Mouse (Mus musculus) cerebellum, adult 2 months (tissue): Measurements from ENCODE around the gene Phf21a. TPM values are rescaled to one million over a fixed set of nuclear protein-coding genes. Genes with fewer than 3 reads are reported as not detected.

Experiments used
- DNase-seq, 2 experiments: peaks; one replicate each; pipeline ENCODE4 v3.0.0; 2021
- H3K27ac ChIP-seq: fragments of 200-500 bp; 2 replicates; pipeline ENCODE4 v1.5.1; 2012; ENCODE audit warnings: low read length, control low read depth, inconsistent platforms; ENCODE audit not compliant: insufficient read depth
- H3K27me3 ChIP-seq: fragments of 200-500 bp; 2 replicates; pipeline ENCODE4 v1.6.1; 2012; ENCODE audit warnings: inconsistent platforms, mild to moderate bottlenecking, low read length, moderate library complexity; ENCODE audit not compliant: control insufficient read depth, insufficient read depth
- H3K4me1 ChIP-seq: fragments of 200-500 bp; 2 replicates; pipeline ENCODE4 v1.6.1; 2011; ENCODE audit warnings: low read length; ENCODE audit not compliant: control insufficient read depth, insufficient read depth
- H3K4me3 ChIP-seq: fragments of 200-500 bp; replicated peaks from 2 replicates; pipeline ENCODE3; 2011; ENCODE audit warnings: mild to moderate bottlenecking, low read depth, low read length, control low read depth; ENCODE audit not compliant: insufficient read depth
- CTCF ChIP-seq: fragments of 200-500 bp; IDR thresholded peaks from 2 replicates; pipeline ENCODE4 v1.5.1; 2011; ENCODE audit warnings: low read depth, mild to moderate bottlenecking, control low read depth, low read length, moderate library complexity, borderline replicate concordance; ENCODE audit not compliant: insufficient read depth
- POLR2A ChIP-seq: fragments of 200-500 bp; IDR thresholded peaks from 2 replicates; pipeline ENCODE4 v1.6.1; 2011; ENCODE audit warnings: low read length, control low read depth, borderline replicate concordance; ENCODE audit not compliant: insufficient read depth
- WGBS: fragments of 180-500 bp; shearing (Covaris S2); methylation state at CpG from one replicate; pipeline ENCODE4 v1.1.7; 2018; 5-methylcytosine and 5-hydroxymethylcytosine counted together
- polyA plus RNA-seq: library from polyadenylated mRNA; depleted of rRNA; stranded (reverse); fragments of >200 nt; gene quantifications from 2 replicates; pipeline ENCODE4 v1.2.3, GENCODE M21; 2012

Phf21a gene
- polyA plus RNA-seq, 1 experiment, result 60.4 TPM

DNA sequence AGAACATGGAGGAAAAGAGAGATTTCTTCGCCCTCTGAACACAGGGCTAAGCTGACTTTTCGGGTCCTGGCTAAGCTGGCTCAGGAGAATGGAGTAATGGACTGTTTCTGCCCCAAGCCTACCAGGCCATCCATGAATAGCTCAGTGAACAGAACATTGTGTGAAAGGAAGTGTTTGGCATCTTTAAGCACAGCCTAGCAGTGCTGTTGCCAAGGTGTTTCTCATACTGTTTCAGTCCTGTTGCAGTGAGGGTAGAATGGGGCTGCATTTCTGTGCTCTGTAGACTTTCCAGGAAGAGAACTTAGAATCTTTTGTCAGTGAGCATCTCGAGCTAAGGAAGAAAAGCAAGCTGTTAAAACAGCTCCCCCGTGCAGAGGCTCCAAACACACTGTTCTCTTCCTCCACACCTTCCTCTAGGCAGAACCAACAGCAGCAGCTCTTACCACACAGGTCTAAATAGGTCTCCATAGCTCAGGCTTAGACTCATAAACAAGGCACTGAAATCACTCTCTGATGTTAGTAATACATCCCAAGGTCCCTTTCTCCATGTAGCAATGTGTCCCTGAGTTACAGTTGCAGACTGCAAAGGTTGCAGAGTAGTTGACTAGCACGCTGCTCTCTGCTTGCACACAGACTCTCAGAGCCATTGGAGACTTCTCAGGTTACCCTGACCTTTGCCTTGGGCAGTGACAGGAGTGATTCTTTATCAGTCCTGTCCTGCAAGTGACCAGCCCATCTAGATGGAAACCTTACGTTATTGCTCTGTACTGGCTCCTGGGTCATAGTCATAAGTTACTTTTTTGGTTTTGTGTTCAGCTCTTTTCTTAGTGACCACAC, 256.9 kb downstream of the Phf21a start:
- WGBS, result 91% methylated on average over 6 of the region's 6 CpGs
- DNase-seq, result no peak
- H3K27ac ChIP-seq, result no peak overlapping the region
- TF ChIP-seq POLR2A, result no peak
- no peak for TF ChIP-seq CTCF
- H3K27me3 ChIP-seq, result no peaks in the 10 kb centered on the region
- H3K4me3 ChIP-seq, result no peak overlapping the region
- H3K4me1 ChIP-seq, result no peaks in the 10 kb centered on the region

DNA sequence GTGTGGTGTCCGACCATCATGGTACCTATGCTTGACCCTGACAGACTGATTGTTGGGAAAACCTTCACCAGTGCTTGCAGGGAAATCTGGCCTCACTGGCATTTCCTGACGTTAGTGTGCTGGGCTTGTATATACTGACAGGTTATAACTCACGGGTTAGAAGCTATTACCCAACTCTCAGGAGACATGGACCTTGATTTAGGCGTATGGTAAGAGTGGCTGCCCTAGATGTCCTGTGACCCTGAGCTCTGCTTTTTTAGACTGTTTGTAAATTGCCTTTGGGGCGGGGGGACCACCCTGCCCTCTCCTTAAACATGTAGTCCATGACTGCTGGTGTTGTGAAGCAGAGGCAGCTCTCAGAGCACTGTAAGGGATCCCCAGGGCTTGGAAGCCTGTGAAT, 257.8 kb downstream of the Phf21a start:
- DNase-seq, result no peak
- no peak overlapping the region for H3K27ac ChIP-seq
- TF ChIP-seq POLR2A, result no peak
- no peak for TF ChIP-seq CTCF
- WGBS, result 86% methylated on average over 5 of the region's 5 CpGs
- no peak overlapping the region for H3K4me3 ChIP-seq
- H3K4me1 ChIP-seq, result no peaks in the 10 kb centered on the region
- no peaks in the 10 kb centered on the region for H3K27me3 ChIP-seq

DNA sequence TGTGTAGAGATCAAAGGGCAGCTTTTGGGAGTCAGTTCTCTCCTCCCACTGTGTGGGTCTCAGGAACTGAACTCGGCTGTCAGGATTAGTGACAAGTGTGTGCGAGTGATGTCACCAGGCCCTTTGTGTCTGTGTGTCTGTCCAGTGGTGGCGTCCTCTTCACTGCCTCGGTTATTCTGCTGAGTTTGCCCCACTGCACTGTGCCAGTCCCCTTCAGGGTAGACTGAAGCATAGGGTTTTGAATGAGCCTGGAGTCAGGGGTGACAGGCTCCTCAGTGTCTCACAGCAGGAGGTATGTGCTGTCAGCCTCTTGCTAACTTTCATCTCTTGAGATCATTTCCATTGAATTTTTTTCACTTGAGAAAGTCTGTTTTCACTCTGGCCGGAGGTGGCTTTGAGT, 260.5 kb downstream of the Phf21a start:
- no peaks in the 10 kb centered on the region for H3K27me3 ChIP-seq
- no peak for TF ChIP-seq CTCF
- TF ChIP-seq POLR2A, result no peak
- WGBS, result 41% methylated on average over 5 of the region's 5 CpGs
- no peak overlapping the region for H3K4me3 ChIP-seq
- H3K4me1 ChIP-seq, result no peaks in the 10 kb centered on the region
- no peak overlapping the region for H3K27ac ChIP-seq
- no peak for DNase-seq

DNA sequence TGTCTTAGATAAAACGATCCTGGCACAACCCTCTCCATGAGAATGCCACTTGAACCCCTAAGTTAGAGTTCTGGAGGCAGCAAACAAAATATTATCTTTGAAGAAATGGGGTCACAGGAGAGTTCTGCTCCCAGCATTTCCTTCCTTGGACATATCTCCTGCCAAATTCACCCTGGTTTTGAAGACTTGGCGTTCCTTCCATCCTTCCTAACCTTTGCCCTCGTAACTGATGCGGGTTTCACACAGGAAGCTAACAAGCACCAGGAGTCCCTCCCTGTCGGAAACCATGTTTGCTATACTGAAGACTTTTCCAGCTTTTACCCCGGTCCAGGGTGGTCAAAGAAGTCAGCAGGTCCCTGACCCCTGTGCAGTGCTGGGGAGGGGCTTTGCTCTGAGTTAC, 261.3 kb downstream of the Phf21a start:
- Histone ChIP-seq H3K4me3 (no peak overlapping the region), H3K4me1 (peaks cover 2% of the 10 kb centered on the region; the same call in 1 of the 2 replicates), H3K27me3 (no peaks in the 10 kb centered on the region), H3K27ac (no peak overlapping the region)
- no peak for TF ChIP-seq CTCF
- TF ChIP-seq POLR2A, result no peak
- 61% methylated on average over 6 of the region's 6 CpGs for WGBS
- no peak for DNase-seq

DNA sequence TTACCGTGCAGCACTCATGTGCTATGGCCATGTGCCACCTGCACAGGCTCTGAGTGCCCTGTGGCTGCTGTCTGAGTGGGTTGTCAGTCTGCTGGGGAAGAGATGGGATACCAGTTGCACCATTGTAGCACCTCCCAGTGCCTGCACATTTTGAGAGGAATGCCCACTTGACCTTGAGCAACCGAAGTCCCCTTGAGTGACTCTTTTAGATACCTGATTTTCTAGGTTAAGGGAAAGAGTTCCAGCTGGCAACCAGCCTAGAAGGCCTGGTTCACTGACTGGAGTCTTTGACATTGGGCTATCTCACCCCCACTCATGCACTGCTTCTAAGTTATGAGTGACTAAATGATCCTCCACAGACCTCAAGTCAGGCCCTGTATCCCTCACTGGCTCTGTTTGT, 266.4 kb downstream of the Phf21a start:
- no peak overlapping the region for H3K27ac ChIP-seq
- no peak overlapping the region for H3K4me3 ChIP-seq
- peaks cover 11% of the 10 kb centered on the region for H3K4me1 ChIP-seq
- TF ChIP-seq CTCF (no peak), POLR2A (no peak)
- 21% methylated on average over 2 of the region's 2 CpGs for WGBS
- DNase-seq, result peak; percentile 25 to 35
- H3K27me3 ChIP-seq, result no peaks in the 10 kb centered on the region

DNA sequence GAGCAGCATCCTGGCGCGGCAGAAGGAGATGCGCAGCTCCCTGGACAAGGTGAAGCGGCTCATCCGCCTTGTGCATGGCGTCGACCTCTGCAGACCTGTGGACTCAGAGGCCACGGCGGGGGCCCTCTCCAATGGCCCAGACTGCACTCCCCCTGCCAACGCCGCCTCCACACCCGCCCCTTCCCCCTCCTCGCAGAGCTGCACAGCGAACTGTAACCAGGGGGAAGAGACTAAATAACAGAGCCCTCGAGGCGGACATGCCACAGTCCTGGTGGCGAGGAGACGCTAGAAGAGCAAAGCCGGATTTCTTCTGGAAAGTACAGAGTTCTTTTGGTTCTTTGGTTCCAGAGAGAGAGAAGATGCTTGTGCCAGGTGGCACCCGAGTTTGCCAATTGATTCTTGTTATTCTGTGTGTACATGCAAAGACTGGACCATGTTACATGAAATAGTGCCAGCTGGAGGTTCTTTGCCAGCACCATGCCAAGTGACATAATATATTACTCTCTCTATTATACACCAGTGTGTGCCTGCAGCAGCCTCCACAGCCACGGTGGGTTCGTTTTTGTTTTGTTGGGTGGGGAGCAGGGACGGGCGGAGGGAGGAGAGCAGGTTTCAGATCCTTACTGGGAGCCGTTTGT, 267.4 kb downstream of the Phf21a start:
- WGBS, result 35% methylated on average over 25 of the region's 25 CpGs
- TF ChIP-seq POLR2A, result no peak
- no peak for TF ChIP-seq CTCF
- peak; percentile 38 to 43 for DNase-seq
- H3K27me3 ChIP-seq, result no peaks in the 10 kb centered on the region
- no peak overlapping the region for H3K4me3 ChIP-seq
- peaks cover 11% of the 10 kb centered on the region for H3K4me1 ChIP-seq
- no peak overlapping the region for H3K27ac ChIP-seq

DNA sequence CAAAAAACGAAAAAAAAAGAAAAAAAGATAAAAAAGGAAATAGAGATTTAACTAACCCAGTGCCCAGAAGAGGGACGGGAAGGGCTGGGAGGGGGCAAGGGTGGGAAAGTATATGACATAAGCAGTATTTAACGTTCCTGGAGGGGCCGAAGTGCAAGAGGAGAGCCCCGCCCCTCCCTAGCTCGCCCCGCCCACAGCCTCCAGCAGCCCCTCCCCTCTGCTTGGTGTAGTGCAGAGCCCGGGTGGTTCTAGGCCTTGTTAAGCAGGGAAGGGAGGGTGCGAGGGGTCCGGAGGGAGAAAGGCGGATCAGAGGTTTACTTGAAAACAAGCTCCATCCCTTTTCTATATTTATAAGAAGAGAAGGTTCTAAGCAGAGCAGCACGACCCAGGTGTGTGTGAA, 268.0 kb downstream of the Phf21a start:
- DNase-seq, result no peak
- 46% methylated on average over 12 of the region's 12 CpGs for WGBS
- H3K4me1 ChIP-seq, result peaks cover 11% of the 10 kb centered on the region
- no peak overlapping the region for H3K27ac ChIP-seq
- no peak for TF ChIP-seq POLR2A
- no peak for TF ChIP-seq CTCF
- no peak overlapping the region for H3K4me3 ChIP-seq
- H3K27me3 ChIP-seq, result no peaks in the 10 kb centered on the region

DNA sequence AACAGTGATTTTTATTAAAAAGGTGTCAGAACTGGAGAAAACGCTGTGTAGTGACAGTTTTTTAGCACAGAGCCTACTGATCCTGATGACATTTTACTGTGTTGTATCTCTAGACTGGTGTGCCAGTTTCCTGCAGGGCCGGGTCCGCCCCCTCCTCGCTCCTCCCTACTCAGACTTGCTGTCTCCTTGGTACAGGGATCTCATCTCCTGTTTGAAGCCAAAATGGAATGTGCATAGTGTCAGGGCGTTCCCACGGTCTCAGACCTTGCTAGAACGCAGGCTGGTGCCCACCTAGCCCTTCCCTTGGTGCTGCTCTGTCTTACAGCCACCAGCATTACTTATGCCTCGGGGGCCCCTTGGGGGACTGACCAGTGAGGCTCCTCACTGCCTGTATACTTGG, 268.9 kb downstream of the Phf21a start:
- WGBS, result 59% methylated on average over 8 of the region's 8 CpGs
- Histone ChIP-seq H3K4me3 (no peak overlapping the region), H3K27me3 (no peaks in the 10 kb centered on the region), H3K4me1 (peaks cover 11% of the 10 kb centered on the region), H3K27ac (no peak overlapping the region)
- TF ChIP-seq CTCF (no peak), POLR2A (no peak)
- no peak for DNase-seq
